Mouse (Mus musculus) B cell, adult 62 days (primary cell): Measurements from ENCODE around the gene Gm28576. TPM values are rescaled to one million over a fixed set of nuclear protein-coding genes. Genes with fewer than 3 reads are reported as not detected.

Experiments
- total RNA-seq: library from RNA; stranded (reverse); gene quantifications from 4 replicates; pipeline ENCODE4 v1.2.4, GENCODE M21; 2023

Gm28576 gene
- not detected in 4 replicates for total RNA-seq

DNA sequence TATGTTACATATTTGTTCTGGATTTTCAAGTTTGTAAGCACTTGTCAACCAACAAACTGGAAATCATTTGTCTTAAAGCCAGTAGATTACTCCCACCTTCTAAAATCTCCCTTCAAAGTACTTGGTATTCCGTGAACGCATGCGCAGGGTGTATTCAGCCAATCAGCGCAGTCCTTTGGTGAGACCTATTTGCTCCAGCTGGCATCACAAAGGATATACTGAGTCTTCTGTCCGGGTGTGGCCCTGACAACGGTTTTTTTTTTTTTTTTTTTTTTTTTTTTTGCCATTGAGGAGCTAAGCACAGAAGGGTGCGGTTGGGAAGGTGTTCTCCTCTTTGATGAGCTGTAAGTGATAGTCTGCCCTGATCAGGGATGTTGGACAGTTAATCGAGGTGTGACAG lies at the start of gene Gm28576:
Gm28576 (plus strand) TSS at position 301 of the 400 bp plus-strand sequence.

Other genes starting within 250 kb of the Gm28576 start
- gene Gm20826, start 84.5 kb upstream of the Gm28576 start, total RNA-seq: 0.15 to 0.21 TPM (median 0.20 TPM) in 3 of 4 replicates, not detected in the other